Mouse (Mus musculus): ENCODE data around the gene Ipo4.

GRCm38 (mm10) chr14:55608339-55608738 is 27.4 kb downstream of the Ipo4 start:
- no peak for TF ChIP-seq CTCF (IDR thresholded peaks at IDR 0.05; ENCODE audit: borderline replicate concordance, extremely low read depth, insufficient read depth, insufficient read length)
- no peak for TF ChIP-seq POLR2A (IDR thresholded peaks at IDR 0.05; ENCODE audit: borderline replicate concordance, extremely low read depth, insufficient read depth, insufficient read length, poor library complexity, severe bottlenecking)
